Mouse (Mus musculus) embryonic facial prominence, embryonic 10.5 days (tissue): Measurements from ENCODE around the gene Wipi1. TPM values are rescaled to one million over a fixed set of nuclear protein-coding genes. Genes with fewer than 3 reads are reported as not detected.
A peak's percentile ranks its signal among the peaks of the same experiment; 100 is the strongest.

ENCODE experiments used
- DNase-seq: peaks from one replicate; pipeline ENCODE4 v3.0.0-alpha.2; 2017; ENCODE audit warnings: low spot score
- H3K27ac ChIP-seq: fragments of 300-500 bp; sonication (generic); replicated peaks from 2 replicates; pipeline ENCODE4 v1.5.1; 2016; ENCODE audit warnings: mild to moderate bottlenecking
- H3K27me3 ChIP-seq: fragments of 300-500 bp; sonication (generic); replicated peaks from 2 replicates; pipeline ENCODE4 v1.6.1; 2016; ENCODE audit warnings: low read depth, mild to moderate bottlenecking; ENCODE audit not compliant: poor library complexity, severe bottlenecking
- H3K36me3 ChIP-seq: fragments of 300-500 bp; sonication (generic); replicated peaks from 2 replicates; pipeline ENCODE4 v1.6.1; 2016; ENCODE audit warnings: mild to moderate bottlenecking, moderate library complexity
- H3K4me1 ChIP-seq: fragments of 300-500 bp; sonication (generic); 2 replicates; pipeline ENCODE4 v1.6.1; 2016
- H3K4me3 ChIP-seq: fragments of 300-500 bp; sonication (generic); 2 replicates; pipeline ENCODE4 v1.5.1; 2016; ENCODE audit warnings: mild to moderate bottlenecking, moderate library complexity
- H3K9me3 ChIP-seq: fragments of 300-500 bp; sonication (generic); 2 replicates; pipeline ENCODE4 v1.6.1; 2016; ENCODE audit warnings: mild to moderate bottlenecking
- WGBS: fragments of 180-500 bp; shearing (Covaris S2); methylation state at CpG from one replicate; pipeline ENCODE4 v1.1.7; 2016; 5-methylcytosine and 5-hydroxymethylcytosine counted together
- polyA plus RNA-seq: library from polyadenylated mRNA; unstranded; fragments of >200 nt; fragmentation: Nextera tagmentation; extraction: Ambion mirVana; gene quantifications from 2 replicates; pipeline ENCODE4 v1.2.1, GENCODE M21; 2016

Gene Wipi1
- polyA plus RNA-seq, 1 experiment from 2014 or later: 25.3 TPM

DNA sequence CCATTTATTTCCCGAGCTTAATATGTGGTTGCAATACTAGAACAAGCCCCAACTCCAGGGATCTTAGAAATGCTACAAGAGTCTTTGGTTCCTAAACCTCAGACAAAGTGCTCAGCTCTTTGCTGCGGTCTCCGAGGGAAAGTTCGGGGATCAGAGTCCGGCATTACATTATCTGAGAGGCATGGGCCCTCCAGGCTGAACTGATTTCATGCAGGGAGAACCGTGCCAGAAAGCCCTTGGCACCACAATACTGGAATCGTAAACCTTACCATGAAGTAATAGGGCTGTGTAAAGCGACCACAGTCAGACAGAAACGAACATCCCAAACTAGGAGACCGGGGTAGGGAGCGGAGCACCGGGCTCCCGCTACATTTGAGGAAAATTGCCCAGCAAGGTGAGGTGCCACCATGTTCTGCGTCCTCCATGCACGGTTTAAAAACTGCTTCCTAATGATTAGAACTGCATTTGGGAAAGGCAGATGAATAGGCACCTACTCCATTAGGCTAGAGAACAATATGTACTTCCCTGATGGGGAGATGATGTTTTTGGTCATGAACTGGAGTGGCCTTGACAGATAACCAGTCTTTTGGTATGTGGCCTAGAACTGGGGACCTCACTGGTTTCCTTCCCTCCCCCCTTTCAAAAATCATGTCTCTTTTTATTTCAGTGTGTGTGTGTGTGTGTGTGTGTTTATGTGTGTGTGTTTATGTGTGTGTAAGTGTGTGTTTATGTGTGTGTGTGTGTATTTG is 47.1 kb downstream of the Wipi1 start:
- no peak for DNase-seq
- H3K27me3 ChIP-seq: no peaks in the 10 kb centered on the region
- H3K27ac ChIP-seq: no peak overlapping the region
- H3K4me1 ChIP-seq: peaks cover 17% of the 10 kb centered on the region
- WGBS: 88% methylated on average over 15 of the region's 15 CpGs
- H3K36me3 ChIP-seq: no peaks in the 10 kb centered on the region
- no peaks in the 10 kb centered on the region for H3K9me3 ChIP-seq
- H3K4me3 ChIP-seq: no peak overlapping the region

DNA sequence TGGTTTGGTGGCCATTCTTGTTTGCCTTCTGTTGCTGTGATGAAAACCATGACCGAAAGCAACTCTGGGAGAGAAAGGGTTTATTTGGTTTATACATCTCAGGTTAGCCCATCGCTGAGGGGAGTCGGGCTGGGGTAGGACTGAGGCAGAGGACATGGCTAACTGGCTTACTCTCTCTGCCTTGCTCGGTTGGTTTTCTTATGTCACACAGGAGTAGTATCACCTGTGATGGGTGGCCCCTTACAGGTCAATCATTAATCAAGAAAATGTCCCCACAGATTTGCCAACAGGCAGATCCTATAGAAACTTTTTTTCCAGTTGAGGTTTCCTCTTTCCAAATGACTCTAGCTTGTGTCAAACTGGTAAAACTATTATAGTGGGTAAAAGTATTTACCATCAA is 48.1 kb downstream of the Wipi1 start:
- Histone ChIP-seq H3K4me1 (peaks cover 15% of the 10 kb centered on the region), H3K9me3 (no peaks in the 10 kb centered on the region), H3K27me3 (no peaks in the 10 kb centered on the region), H3K4me3 (no peak overlapping the region), H3K27ac (no peak overlapping the region), H3K36me3 (no peaks in the 10 kb centered on the region)
- WGBS: 87% methylated on average over 4 of the region's 4 CpGs
- DNase-seq: no peak

DNA sequence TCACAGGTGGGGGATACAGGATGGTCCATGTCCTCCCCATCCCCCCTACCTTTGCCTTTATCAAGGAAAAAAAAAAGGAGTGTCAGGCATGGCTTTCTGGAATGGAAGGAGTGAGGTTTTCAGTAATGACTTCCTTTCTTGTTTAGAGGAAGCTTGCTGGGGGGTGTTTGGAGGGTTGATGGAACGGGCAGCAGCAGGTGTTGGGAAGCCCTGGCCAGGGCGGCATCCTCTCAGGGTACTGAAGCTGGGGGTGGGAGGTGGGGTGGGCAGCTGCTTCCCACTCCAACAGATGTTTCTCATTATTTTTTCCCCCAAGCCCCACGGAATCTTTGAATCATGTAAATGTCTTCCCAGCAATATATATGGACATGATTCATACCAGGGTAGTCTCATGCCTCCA is 50.3 kb downstream of the Wipi1 start:
- H3K36me3 ChIP-seq: no peaks in the 10 kb centered on the region
- no peak overlapping the region for H3K4me3 ChIP-seq
- peaks cover 17% of the 10 kb centered on the region for H3K4me1 ChIP-seq
- no peak for DNase-seq
- no peaks in the 10 kb centered on the region for H3K9me3 ChIP-seq
- H3K27me3 ChIP-seq: no peaks in the 10 kb centered on the region
- 59% methylated on average over 3 of the region's 3 CpGs for WGBS
- no peak overlapping the region for H3K27ac ChIP-seq

DNA sequence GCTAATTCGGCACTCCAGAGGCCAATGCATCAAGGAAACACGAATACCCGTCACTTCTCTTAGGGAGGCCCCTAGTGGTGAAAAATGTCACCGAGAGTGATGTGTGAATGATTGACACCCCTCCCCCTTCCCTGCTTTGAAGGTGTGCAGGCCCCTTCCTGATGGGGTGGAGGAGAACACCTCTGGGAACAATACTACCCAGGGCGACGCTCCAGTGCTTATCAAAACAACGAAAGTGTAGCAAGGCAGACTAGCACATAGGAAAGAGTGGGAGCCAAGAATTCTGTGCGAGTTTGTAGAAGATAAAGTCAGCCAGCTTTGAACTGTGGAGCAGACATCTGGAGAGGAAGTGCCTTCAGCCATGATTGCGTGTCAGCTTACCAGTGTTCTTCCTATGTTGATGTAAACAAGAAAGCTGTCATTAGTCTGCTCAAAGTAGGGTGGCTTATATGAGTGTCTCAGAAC is 50.9 kb downstream of the Wipi1 start:
- no peaks in the 10 kb centered on the region for H3K27me3 ChIP-seq
- WGBS: 29% methylated on average over 9 of the region's 9 CpGs
- H3K9me3 ChIP-seq: no peaks in the 10 kb centered on the region
- no peak overlapping the region for H3K27ac ChIP-seq
- H3K36me3 ChIP-seq: no peaks in the 10 kb centered on the region
- no peak overlapping the region for H3K4me3 ChIP-seq
- H3K4me1 ChIP-seq: peaks cover 17% of the 10 kb centered on the region
- peak; percentile 25 for DNase-seq

DNA sequence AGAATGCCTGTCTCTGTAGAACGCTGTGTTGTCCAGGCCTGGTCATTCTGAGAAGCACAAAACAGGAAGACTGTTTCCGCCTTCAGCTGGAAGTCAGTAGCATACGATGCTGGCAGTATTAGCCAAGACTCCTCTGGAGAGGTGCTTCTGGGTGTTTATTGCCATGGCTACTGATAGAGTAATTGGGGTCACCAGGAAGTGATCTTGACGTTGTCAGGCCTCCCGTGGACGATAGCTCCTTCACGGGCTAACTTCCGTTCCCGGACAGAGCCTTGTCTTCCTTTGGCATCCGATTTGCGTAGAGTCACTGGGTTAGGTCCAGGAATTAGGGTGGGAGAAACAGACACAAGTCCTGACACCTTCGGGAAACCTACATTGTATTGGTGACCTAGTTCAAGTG is 52.5 kb downstream of the Wipi1 start:
- Histone ChIP-seq H3K27ac (no peak overlapping the region), H3K36me3 (no peaks in the 10 kb centered on the region), H3K4me3 (no peak overlapping the region), H3K27me3 (no peaks in the 10 kb centered on the region), H3K9me3 (no peaks in the 10 kb centered on the region), H3K4me1 (peaks cover 20% of the 10 kb centered on the region)
- no peak for DNase-seq
- WGBS: 86% methylated on average over 12 of the region's 12 CpGs

DNA sequence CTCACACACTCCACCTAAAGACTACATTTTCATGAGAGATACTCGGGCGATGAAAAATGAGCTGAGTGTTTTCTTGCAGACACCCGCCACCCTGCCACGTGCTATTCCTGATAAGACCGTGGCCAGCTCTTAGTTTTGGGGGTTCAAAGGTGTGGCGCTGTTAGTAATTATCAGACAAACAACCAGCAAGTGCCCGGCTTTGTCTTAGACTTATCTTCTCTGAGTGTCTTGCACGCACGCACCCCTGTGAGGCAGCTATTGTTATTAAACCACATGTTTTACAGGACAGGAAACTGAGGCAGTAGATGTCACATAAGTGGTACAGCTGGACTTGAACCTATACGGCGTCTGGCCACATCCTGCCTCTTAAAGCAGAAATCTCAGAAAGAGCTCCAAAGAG is 54.3 kb downstream of the Wipi1 start:
- no peaks in the 10 kb centered on the region for H3K9me3 ChIP-seq
- H3K27ac ChIP-seq: no peak overlapping the region
- no peak for DNase-seq
- H3K36me3 ChIP-seq: no peaks in the 10 kb centered on the region
- 86% methylated on average over 11 of the region's 11 CpGs for WGBS
- H3K27me3 ChIP-seq: no peaks in the 10 kb centered on the region
- H3K4me3 ChIP-seq: no peak overlapping the region
- peaks cover 27% of the 10 kb centered on the region for H3K4me1 ChIP-seq

DNA sequence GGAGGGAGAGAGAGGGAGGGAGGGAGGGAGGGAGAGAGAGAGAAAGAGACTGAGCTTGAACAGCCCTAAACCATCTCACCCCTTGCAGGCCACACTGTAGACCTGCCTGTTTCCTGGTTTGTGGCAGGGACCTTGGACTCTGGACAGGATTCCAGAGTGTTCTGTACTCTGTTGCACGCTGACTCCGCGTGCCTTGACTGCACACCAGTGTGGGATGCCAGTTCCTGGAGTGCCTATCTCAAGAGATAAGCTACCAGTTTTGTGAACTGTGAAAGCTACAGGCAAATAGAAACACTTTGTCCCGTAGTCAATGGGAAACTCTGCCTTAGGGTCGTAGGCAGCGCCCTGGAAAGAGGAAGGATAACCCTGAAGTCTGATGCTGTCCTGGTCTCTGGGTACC is 55.6 kb downstream of the Wipi1 start:
- Histone ChIP-seq H3K36me3 (no peaks in the 10 kb centered on the region), H3K4me1 (peaks cover 18% of the 10 kb centered on the region), H3K4me3 (no peak overlapping the region), H3K27me3 (no peaks in the 10 kb centered on the region), H3K27ac (peak overlapping the region; percentile 44; the same call in 1 of the 2 replicates), H3K9me3 (no peaks in the 10 kb centered on the region)
- WGBS: 90% methylated on average over 6 of the region's 6 CpGs
- no peak for DNase-seq

DNA sequence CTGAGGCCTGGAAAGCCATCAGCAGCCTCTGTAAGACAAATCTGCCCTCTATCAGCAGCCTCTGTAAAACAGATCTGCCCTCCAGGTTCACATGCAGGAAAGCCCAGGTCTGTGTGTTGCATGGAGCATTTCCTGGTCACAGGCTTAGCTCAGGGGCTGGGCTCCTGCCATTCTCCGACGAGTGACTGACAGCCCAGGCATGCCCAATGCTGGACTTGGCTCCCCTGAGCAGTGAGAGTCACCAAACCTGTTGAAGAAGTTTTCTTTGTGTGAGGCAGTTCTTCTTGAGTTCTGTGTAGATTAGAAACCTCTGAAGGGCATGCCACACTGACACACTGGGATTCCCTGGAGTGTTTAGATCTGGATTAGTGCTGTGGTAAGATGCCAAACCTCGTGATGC is 57.3 kb downstream of the Wipi1 start:
- peak overlapping the region; percentile 49; the same call in 1 of the 2 replicates for H3K27ac ChIP-seq
- H3K9me3 ChIP-seq: no peaks in the 10 kb centered on the region
- no peak overlapping the region for H3K4me3 ChIP-seq
- peak; percentile 49 for DNase-seq
- H3K4me1 ChIP-seq: peaks cover 12% of the 10 kb centered on the region; the same call in 1 of the 2 replicates
- H3K27me3 ChIP-seq: no peaks in the 10 kb centered on the region
- 43% methylated on average over 3 of the region's 3 CpGs for WGBS
- no peaks in the 10 kb centered on the region for H3K36me3 ChIP-seq

DNA sequence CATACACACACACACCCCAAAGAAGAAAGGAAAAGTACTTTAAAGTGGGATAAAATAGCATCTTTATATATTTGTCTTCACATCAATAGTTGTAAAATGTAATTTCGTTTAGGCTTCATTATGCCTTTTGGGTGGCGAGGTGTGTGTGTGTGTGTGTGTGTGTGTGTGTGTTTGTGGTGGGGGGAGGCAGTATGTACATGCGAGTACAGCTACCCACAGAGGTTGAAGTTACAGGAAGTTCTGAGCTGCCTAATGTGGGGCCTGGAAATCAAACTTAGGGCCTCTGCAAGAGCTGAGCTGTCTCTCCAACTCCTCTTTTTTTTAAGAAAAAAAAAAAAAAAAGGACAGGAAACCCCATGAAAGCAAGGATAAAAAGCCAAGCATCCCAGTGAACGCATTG is 57.8 kb downstream of the Wipi1 start:
- Histone ChIP-seq H3K4me1 (peaks cover 12% of the 10 kb centered on the region; the same call in 1 of the 2 replicates), H3K27me3 (no peaks in the 10 kb centered on the region), H3K27ac (0 out of 2 replicates have a peak overlapping the region, but pooled peaks have one; percentile 49), H3K4me3 (no peak overlapping the region), H3K36me3 (no peaks in the 10 kb centered on the region), H3K9me3 (no peaks in the 10 kb centered on the region)
- WGBS: 71% methylated on average over 4 of the region's 4 CpGs
- no peak for DNase-seq

DNA sequence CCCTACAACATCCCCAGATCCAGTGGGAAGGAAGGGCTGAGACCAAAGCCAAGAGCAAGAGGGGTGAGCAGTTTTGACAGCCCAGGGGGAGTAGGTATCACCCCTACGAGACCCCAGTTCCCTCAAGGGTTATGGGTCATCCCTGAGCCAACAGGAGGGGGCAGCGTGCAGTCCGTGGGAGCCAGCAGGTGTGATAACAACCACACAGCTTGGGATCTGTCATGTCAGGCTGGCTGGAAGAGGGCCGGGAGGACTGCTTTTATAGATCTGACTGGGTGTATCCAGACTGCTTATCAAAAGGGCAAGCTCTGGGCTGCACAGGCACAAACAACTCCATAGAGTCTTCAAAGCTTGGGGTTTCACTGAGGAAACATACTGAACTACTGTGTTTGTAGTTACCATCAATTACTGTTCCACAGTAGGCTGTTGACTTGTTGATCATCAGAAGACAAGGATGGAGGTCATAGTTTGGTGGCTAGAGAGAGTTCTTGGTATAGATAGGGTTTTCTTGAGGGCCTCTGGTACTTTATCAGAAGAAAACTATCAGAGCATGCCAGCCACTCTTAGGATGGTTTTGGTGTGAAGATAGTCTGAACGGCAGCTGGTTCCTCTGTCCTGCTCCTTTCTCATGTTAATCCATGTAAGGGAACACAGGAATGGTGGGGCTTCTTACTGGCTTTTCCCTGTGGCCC is 62.0 kb downstream of the Wipi1 start:
- DNase-seq: no peak
- no peaks in the 10 kb centered on the region for H3K27me3 ChIP-seq
- H3K4me1 ChIP-seq: peaks cover 27% of the 10 kb centered on the region
- H3K9me3 ChIP-seq: no peaks in the 10 kb centered on the region
- no peaks in the 10 kb centered on the region for H3K36me3 ChIP-seq
- H3K27ac ChIP-seq: peak overlapping the region; percentile 16; the same call in 1 of the 2 replicates
- H3K4me3 ChIP-seq: no peak overlapping the region
- WGBS: 77% methylated on average over 5 of the region's 5 CpGs

DNA sequence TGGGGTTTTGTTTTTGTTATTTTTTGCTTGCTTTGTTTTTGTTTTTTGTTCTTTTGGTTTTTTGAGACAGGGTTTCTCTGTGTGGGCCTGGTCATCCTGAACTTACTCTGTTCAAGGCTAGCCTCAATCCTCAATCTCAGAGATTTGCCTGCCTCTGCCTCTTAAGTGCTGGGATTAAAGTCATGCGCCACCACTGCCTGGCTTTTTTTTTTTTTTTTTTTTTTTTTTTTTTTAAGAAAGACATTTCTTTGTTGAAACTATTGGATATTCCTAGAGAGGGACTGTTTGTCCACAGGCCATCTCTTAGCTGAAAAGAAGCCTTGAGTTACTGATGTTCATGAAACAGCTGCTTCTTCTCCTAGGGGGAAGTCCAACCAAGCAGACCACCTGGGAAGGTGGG is 64.1 kb downstream of the Wipi1 start:
- H3K4me3 ChIP-seq: no peak overlapping the region
- no peak overlapping the region for H3K27ac ChIP-seq
- no peaks in the 10 kb centered on the region for H3K27me3 ChIP-seq
- peaks cover 25% of the 10 kb centered on the region for H3K4me1 ChIP-seq
- DNase-seq: no peak
- WGBS: 100% methylated on average over 1 of the region's 1 CpGs
- no peaks in the 10 kb centered on the region for H3K9me3 ChIP-seq
- no peaks in the 10 kb centered on the region for H3K36me3 ChIP-seq

DNA sequence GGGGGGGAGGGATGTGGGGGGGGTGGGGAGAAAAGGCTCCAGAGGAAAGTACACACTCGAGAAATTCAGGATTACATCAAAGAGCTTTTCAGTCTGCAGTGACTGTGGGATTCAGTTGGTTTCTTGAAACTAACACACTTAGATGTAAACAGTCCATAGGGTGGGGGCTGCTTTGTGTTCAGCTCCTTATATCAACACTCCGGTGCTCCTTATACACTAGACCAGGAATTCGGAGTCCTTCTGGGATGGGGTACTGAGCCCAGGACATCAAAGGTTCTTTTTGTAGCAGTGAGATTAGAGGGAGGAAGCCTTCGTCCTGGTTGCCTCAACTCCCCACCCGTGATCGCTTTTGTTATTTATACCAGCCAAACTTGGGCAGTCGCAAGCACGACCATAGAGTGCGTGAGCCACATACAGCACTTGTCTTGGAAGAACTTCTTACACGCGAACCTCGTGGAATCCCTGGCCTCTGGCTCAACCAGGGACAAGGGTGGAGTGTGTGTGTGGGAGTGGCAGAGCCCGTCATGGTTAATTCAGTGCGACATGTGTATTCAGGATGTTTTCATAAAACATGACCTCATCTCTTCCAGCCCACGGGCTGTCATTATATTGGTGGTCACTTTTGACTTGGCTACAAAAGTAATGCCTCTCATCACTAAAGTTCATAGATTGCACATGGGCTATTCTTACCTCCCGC is 65.3 kb downstream of the Wipi1 start:
- WGBS: 72% methylated on average over 16 of the region's 16 CpGs
- no peaks in the 10 kb centered on the region for H3K9me3 ChIP-seq
- no peaks in the 10 kb centered on the region for H3K27me3 ChIP-seq
- no peak overlapping the region for H3K4me3 ChIP-seq
- H3K36me3 ChIP-seq: no peaks in the 10 kb centered on the region
- no peak for DNase-seq
- H3K4me1 ChIP-seq: peaks cover 23% of the 10 kb centered on the region
- no peak overlapping the region for H3K27ac ChIP-seq
